Mouse (Mus musculus) cerebellum, adult 11-12 months (tissue): Measurements from ENCODE around the gene Fasl.

Source experiments
- DNase-seq: peaks from one replicate; pipeline ENCODE4 v3.0.0; 2022

Fasl gene

GRCm38 (mm10) chr1:161788339-161788738, at the start of gene Fasl:
Fasl (minus strand) TSS chr1:161788495.
- DNase-seq, result no peak

- no peak for DNase-seq
Observed at GRCm38 (mm10) chr1:161826677-161827076, 38.4 kb upstream of the Fasl start.

GRCm38 (mm10) chr1:161809428-161809827, 21.1 kb upstream of the Fasl start:
- no peak for DNase-seq

GRCm38 (mm10) chr1:161808980-161809379, 20.7 kb upstream of the Fasl start:
- DNase-seq, result no peak

GRCm38 (mm10) chr1:161804541-161804971, 16.3 kb upstream of the Fasl start:
- DNase-seq, result no peak

- no peak for DNase-seq
Observed at GRCm38 (mm10) chr1:161801321-161801720, 13.0 kb upstream of the Fasl start.

GRCm38 (mm10) chr1:161800256-161800655, 12.0 kb upstream of the Fasl start:
- no peak for DNase-seq

- DNase-seq, result no peak
Observed at GRCm38 (mm10) chr1:161799791-161800190, 11.5 kb upstream of the Fasl start.

GRCm38 (mm10) chr1:161798866-161799265, 10.6 kb upstream of the Fasl start:
- no peak for DNase-seq

GRCm38 (mm10) chr1:161794447-161795211, 6.3 kb upstream of the Fasl start:
- no peak for DNase-seq

- no peak for DNase-seq
Observed at GRCm38 (mm10) chr1:161793321-161793720, 5.0 kb upstream of the Fasl start.

- DNase-seq, result no peak
Observed at GRCm38 (mm10) chr1:161792687-161792969, 4.3 kb upstream of the Fasl start.

GRCm38 (mm10) chr1:161791854-161792686, 3.8 kb upstream of the Fasl start:
- no peak for DNase-seq

GRCm38 (mm10) chr1:161782725-161783124, 5.6 kb downstream of the Fasl start:
- no peak for DNase-seq

GRCm38 (mm10) chr1:161781594-161781993, 6.7 kb downstream of the Fasl start:
- no peak for DNase-seq

- DNase-seq, result no peak
Observed at GRCm38 (mm10) chr1:161779057-161779456, 9.2 kb downstream of the Fasl start.

- no peak for DNase-seq
Observed at GRCm38 (mm10) chr1:161775151-161775550, 13.1 kb downstream of the Fasl start.

GRCm38 (mm10) chr1:161771293-161771692, 17.0 kb downstream of the Fasl start:
- no peak for DNase-seq

GRCm38 (mm10) chr1:161769329-161769728, 19.0 kb downstream of the Fasl start:
- DNase-seq, result no peak

- DNase-seq, result no peak
Observed at GRCm38 (mm10) chr1:161767101-161767524, 21.2 kb downstream of the Fasl start.

- no peak for DNase-seq
Observed at GRCm38 (mm10) chr1:161766656-161767055, 21.6 kb downstream of the Fasl start.

GRCm38 (mm10) chr1:161765932-161766331, 22.4 kb downstream of the Fasl start:
- no peak for DNase-seq

- no peak for DNase-seq
Observed at GRCm38 (mm10) chr1:161764964-161765363, 23.3 kb downstream of the Fasl start.

GRCm38 (mm10) chr1:161761556-161761955, 26.7 kb downstream of the Fasl start:
- no peak for DNase-seq
